Mouse (Mus musculus): ENCODE data around the gene Dido1. TPM values are rescaled to one million over a fixed set of nuclear protein-coding genes. Genes with fewer than 3 reads are reported as not detected.

The Dido1 gene
- polyA plus RNA-seq, 1 experiment from 2014 or later = 37.2 TPM

GRCm38 (mm10) chr2:180712037-180712689, 2.4 kb upstream of the Dido1 start:
- WGBS = 96% methylated on average over 5 of the region's 5 CpGs
- Histone ChIP-seq H3K9ac (no peak overlapping the region), H3K4me2 (replicated peaks) (no peak overlapping the region), H3K4me1 (peaks cover 20% of the 10 kb centered on the region), H3K27me3 (no peaks in the 10 kb centered on the region), H3K36me3 (peaks cover 29% of the 10 kb centered on the region), H3K4me3 (no peak overlapping the region), H3K9me3 (replicated peaks) (no peaks in the 10 kb centered on the region), H3K27ac (no peak overlapping the region)
- ATAC-seq (ENCODE audit: low FRiP score) = no peak

GRCm38 (mm10) chr2:180711527-180711926, 1.7 kb upstream of the Dido1 start:
- H3K9ac ChIP-seq = no peak overlapping the region
- peak overlapping the region; percentile 91 for H3K4me3 ChIP-seq
- 69% methylated on average over 4 of the region's 4 CpGs for WGBS
- no peaks in the 10 kb centered on the region for H3K9me3 ChIP-seq (replicated peaks)
- peak overlapping the region; percentile 63 for H3K4me2 ChIP-seq (replicated peaks)
- H3K27ac ChIP-seq = no peak overlapping the region
- no peaks in the 10 kb centered on the region for H3K27me3 ChIP-seq
- peaks cover 20% of the 10 kb centered on the region for H3K4me1 ChIP-seq
- no peak for ATAC-seq (ENCODE audit: low FRiP score)
- H3K36me3 ChIP-seq = peaks cover 22% of the 10 kb centered on the region

DNA sequence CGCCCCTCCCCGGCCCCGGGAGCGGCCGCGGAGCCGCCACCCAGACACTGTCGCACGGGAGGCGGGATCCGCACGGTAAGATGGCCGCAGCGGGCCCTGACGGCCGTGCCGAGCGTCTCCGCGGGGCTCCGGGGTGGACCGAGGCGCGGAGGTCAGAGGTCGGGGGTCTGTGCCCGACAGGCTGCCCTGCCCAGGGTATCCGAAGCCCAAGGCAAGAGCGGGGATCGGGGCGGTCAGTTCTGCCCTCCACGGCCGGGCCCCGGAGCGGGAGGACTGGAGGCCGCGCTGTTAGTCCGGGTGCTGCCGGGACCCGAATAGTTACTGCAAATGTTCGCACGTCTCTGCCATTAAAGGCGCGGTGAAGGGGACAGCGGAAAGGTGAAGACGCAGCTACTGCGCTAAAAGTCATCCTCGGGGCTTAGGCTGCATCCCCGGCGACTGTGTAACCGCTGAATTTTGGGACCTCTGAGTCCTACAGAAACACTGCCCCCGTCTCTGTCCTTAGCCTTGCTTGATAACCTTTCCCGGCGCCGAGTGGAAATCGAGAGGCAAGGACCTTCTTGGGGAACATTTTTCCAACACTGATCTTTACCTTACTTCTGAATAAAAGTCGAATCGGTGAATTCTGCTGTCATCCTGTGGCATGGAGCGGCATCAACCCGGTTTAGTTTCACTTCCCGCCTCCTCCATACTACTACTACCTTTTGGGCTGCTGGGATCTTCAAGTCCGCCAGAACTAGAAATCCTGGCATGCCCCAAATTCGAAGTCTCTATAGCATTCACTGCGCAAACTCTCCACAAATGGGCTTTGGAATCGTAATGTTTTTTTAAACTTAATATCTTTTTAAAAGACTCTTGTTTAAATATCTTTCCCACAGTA, 717 bp upstream of the Dido1 start:
- Histone ChIP-seq H3K4me2 (replicated peaks) (peak overlapping the region; percentile 63), H3K27me3 (no peaks in the 10 kb centered on the region), H3K27ac (peak overlapping the region; percentile 90), H3K9me3 (replicated peaks) (no peaks in the 10 kb centered on the region), H3K4me3 (peak overlapping the region; percentile 91), H3K9ac (peak overlapping the region; percentile 98), H3K36me3 (peaks cover 18% of the 10 kb centered on the region), H3K4me1 (peaks cover 20% of the 10 kb centered on the region)
- WGBS = 2% methylated on average over 64 of the region's 64 CpGs
- peak; percentile 57 for ATAC-seq (ENCODE audit: low FRiP score)

DNA sequence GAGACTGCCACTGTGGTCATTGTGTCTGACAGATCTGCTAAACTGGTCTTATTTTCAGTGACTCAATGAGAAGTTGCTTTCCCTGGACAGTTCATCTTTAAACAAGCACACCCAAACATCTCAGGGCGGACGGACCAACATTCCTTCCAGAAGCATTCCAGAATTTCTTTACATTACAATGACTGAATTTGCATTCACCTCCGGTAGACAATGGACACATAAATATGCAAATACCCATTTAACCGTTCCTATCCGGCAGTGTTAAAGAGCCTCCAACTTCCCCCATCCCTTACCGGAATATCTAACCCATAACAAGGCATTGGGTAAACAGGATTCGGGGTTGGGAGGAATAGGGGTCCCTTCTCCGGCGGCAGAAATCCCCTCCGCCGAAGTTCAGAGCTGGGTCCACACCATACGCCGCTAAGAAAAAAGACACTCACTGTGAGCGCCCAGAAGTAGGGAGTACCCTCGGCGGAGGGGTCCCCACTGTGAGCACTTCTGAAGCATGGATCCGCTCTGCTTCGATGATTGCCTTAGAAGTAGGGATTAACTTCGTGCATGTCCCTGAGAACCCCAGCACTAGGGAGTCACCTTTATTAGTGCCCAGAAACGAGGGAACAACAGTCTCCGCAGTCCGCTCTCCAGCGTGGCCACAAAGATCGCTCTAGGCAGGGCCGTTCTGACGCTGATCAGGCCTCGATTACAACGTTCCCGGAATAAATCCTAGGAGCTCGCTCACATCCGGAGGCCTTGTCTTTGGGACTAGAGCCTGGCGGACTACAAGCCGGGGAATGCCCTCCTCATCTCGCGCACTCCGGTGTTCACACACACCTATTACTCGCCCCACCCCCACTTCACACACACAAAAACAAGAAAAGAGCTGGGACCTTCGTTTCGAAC, 526 bp downstream of the Dido1 start:
- H3K27ac ChIP-seq = peak overlapping the region; percentile 90
- H3K4me3 ChIP-seq = peak overlapping the region; percentile 91
- WGBS = under 1% methylated on average over 39 of the region's 39 CpGs
- no peaks in the 10 kb centered on the region for H3K27me3 ChIP-seq
- H3K4me2 ChIP-seq (replicated peaks) = peak overlapping the region; percentile 89
- peak overlapping the region; percentile 84 for H3K9ac ChIP-seq
- ATAC-seq (ENCODE audit: low FRiP score) = peak; percentile 80
- no peaks in the 10 kb centered on the region for H3K9me3 ChIP-seq (replicated peaks)
- H3K4me1 ChIP-seq = peaks cover 20% of the 10 kb centered on the region
- peaks cover 12% of the 10 kb centered on the region for H3K36me3 ChIP-seq

DNA sequence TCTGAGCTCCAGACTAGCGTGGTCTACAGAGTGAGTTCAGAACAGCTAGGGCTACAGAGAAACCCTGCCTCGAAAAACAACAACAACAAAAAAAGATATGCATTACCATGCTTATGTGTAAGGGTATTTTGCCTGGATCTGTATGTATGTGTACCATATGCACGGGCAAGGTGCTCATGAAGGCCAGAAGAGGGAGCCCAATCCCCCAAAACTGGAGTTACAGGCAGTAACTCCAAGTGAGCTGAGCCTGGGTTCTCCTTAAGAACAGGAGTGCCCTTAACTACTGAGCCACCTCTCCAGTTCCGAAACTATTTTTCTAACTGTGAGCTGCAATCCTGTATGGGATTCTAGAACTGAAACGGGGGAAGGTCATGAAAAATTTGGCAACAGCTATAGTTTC, 3.8 kb downstream of the Dido1 start:
- no peak for ATAC-seq (ENCODE audit: low FRiP score)
- H3K27me3 ChIP-seq = no peaks in the 10 kb centered on the region
- H3K36me3 ChIP-seq = no peaks in the 10 kb centered on the region
- H3K9me3 ChIP-seq (replicated peaks) = no peaks in the 10 kb centered on the region
- H3K27ac ChIP-seq = no peak overlapping the region
- no peak overlapping the region for H3K4me2 ChIP-seq (replicated peaks)
- no peak overlapping the region for H3K4me3 ChIP-seq
- no peak overlapping the region for H3K9ac ChIP-seq
- peaks cover 27% of the 10 kb centered on the region for H3K4me1 ChIP-seq
- WGBS = 94% methylated on average over 5 of the region's 5 CpGs

DNA sequence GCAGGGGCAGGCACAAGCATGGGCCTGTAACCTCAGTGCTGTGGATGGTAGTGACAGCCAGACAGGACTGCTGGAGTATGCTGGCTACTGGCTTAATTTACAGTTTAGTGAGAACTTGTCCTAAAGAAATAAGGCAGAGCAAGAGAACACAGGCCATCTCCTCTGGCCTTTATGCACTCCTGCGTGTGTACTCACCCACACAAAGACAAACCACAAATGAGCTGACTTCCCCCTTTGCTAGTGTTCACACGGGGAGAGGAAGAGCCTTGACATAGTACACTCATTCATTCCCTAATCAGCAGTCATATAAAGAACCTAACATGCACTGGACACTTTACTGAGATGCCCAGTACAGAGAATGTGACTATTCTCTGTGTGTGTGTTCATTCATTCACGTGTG, 4.7 kb downstream of the Dido1 start:
- WGBS = 85% methylated on average over 3 of the region's 3 CpGs
- Histone ChIP-seq H3K27me3 (no peaks in the 10 kb centered on the region), H3K27ac (no peak overlapping the region), H3K4me2 (replicated peaks) (no peak overlapping the region), H3K4me3 (no peak overlapping the region), H3K36me3 (no peaks in the 10 kb centered on the region), H3K9ac (no peak overlapping the region), H3K9me3 (replicated peaks) (no peaks in the 10 kb centered on the region), H3K4me1 (peaks cover 32% of the 10 kb centered on the region)
- no peak for ATAC-seq (ENCODE audit: low FRiP score)

DNA sequence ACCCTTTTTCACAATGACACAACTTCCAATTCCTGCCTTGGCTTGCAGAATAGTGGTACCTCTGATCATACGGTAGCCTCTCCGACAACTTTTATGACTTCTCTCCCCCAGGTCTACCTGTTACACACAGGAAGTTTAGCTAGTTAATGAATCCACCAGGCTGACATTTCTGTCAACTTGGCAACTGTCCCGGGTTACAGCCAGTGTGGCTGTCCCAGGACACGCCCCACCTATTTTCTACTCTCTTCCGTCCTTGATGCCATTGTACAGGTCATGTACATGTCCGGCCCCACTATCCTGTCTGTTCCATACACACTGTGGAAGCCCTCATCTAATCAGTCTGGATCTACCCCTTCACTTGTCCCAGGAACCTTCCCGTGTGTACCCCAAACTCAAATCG, 5.2 kb downstream of the Dido1 start:
- no peak for ATAC-seq (ENCODE audit: low FRiP score)
- H3K9ac ChIP-seq = no peak overlapping the region
- no peaks in the 10 kb centered on the region for H3K36me3 ChIP-seq
- no peak overlapping the region for H3K4me3 ChIP-seq
- peaks cover 37% of the 10 kb centered on the region for H3K4me1 ChIP-seq
- H3K27ac ChIP-seq = no peak overlapping the region
- H3K4me2 ChIP-seq (replicated peaks) = no peak overlapping the region
- WGBS = 92% methylated on average over 8 of the region's 8 CpGs
- no peaks in the 10 kb centered on the region for H3K9me3 ChIP-seq (replicated peaks)
- H3K27me3 ChIP-seq = no peaks in the 10 kb centered on the region

GRCm38 (mm10) chr2:180703645-180704359, 6.0 kb downstream of the Dido1 start:
- no peak overlapping the region for H3K4me3 ChIP-seq
- 79% methylated on average over 3 of the region's 3 CpGs for WGBS
- H3K4me1 ChIP-seq = peaks cover 38% of the 10 kb centered on the region
- no peak overlapping the region for H3K27ac ChIP-seq
- no peak for ATAC-seq (ENCODE audit: low FRiP score)
- H3K27me3 ChIP-seq = no peaks in the 10 kb centered on the region
- H3K4me2 ChIP-seq (replicated peaks) = no peak overlapping the region
- H3K9me3 ChIP-seq (replicated peaks) = no peaks in the 10 kb centered on the region
- no peaks in the 10 kb centered on the region for H3K36me3 ChIP-seq
- no peak overlapping the region for H3K9ac ChIP-seq

- Histone ChIP-seq H3K4me2 (replicated peaks) (peak overlapping the region; percentile 95; the same call in 1 of the 2 replicates), H3K9ac (no peak overlapping the region), H3K27me3 (no peaks in the 10 kb centered on the region), H3K36me3 (no peaks in the 10 kb centered on the region), H3K4me3 (0 out of 2 replicates have a peak overlapping the region, but pooled peaks have one; percentile 74), H3K27ac (no peak overlapping the region), H3K9me3 (replicated peaks) (no peaks in the 10 kb centered on the region), H3K4me1 (peaks cover 32% of the 10 kb centered on the region)
- no peak for ATAC-seq (ENCODE audit: low FRiP score)
- 81% methylated on average over 5 of the region's 5 CpGs for WGBS
These were observed 6.6 kb downstream of the Dido1 start for GRCm38 (mm10) chr2:180703175-180703574.

DNA sequence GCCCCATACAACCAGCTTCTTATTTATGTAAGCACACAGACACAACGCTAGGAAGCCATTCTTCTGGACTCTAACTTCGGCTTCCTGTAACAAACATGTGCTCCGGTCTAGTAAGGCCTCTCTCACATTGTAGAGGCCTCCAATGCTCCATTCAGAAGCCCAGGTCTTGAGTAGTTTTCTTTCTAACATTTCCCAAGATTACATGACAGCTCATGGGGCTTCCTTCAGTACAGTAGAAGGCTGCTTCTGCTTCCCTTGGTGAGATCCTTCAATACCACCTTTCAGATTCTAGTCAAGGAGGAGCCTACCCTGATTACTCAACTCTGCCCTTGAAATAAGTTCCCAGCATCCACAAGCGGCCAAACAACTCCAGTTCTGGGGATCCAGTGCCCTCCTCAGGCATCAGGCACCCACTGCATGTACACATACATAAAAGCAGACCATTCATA, 7.1 kb downstream of the Dido1 start:
- H3K4me1 ChIP-seq = peaks cover 31% of the 10 kb centered on the region
- ATAC-seq (ENCODE audit: low FRiP score) = no peak
- peak overlapping the region; percentile 74 for H3K4me3 ChIP-seq
- 41% methylated on average over 4 of the region's 4 CpGs for WGBS
- H3K4me2 ChIP-seq (replicated peaks) = peak overlapping the region; percentile 95
- peak overlapping the region; percentile 97 for H3K9ac ChIP-seq
- no peaks in the 10 kb centered on the region for H3K27me3 ChIP-seq
- no peaks in the 10 kb centered on the region for H3K9me3 ChIP-seq (replicated peaks)
- H3K36me3 ChIP-seq = no peaks in the 10 kb centered on the region
- H3K27ac ChIP-seq = peak overlapping the region; percentile 96

GRCm38 (mm10) chr2:180701767-180702621, 7.8 kb downstream of the Dido1 start:
- H3K4me2 ChIP-seq (replicated peaks) = peak overlapping the region; percentile 95
- WGBS = under 1% methylated on average over 66 of the region's 66 CpGs
- peak overlapping the region; percentile 97 for H3K9ac ChIP-seq
- peaks cover 31% of the 10 kb centered on the region for H3K4me1 ChIP-seq
- peak overlapping the region; percentile 96 for H3K27ac ChIP-seq
- H3K4me3 ChIP-seq = peak overlapping the region; percentile 74
- H3K9me3 ChIP-seq (replicated peaks) = no peaks in the 10 kb centered on the region
- H3K27me3 ChIP-seq = no peaks in the 10 kb centered on the region
- peak; percentile 97 for ATAC-seq (ENCODE audit: low FRiP score)
- no peaks in the 10 kb centered on the region for H3K36me3 ChIP-seq
